Mouse (Mus musculus): Measurements from ENCODE around the gene Asxl1. TPM values are rescaled to one million over a fixed set of nuclear protein-coding genes. Genes with fewer than 3 reads are reported as not detected.
A peak's percentile ranks its signal among the peaks of the same experiment; 100 is the strongest.

Asxl1 gene
- total and polyA plus RNA-seq, 2 experiments from 2014 or later: 12.8 to 26.7 TPM

DNA sequence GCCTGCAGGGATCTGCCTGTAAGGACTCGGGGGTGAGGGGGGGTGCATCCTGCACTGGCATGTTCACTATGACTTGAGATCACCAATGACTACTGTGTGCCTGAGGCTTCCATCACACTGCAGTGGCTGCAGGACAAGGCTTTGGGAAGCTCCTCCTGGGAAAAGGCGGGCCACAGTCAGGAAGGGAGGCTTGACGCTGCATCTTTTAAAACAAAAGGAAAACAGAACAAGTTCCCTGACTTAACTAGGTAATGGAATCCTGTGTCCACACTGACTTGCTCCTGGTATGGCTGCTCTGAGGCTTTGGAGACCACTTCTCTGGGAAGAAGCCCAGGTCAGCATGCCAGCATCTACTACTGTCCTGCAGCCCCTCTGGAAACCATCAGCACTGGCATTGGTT is 63.3 kb downstream of the Asxl1 start:
- Histone ChIP-seq H3K27me3 (ENCODE audit: insufficient read depth, low read length) (no peaks in the 10 kb centered on the region), H3K9ac (replicated peaks; ENCODE audit: low read length) (no peak overlapping the region), H3K4me3 (ENCODE audit: low read length) (no peak overlapping the region), H3K9me3 (ENCODE audit: low read length) (no peaks in the 10 kb centered on the region), H3K4me2 (ENCODE audit: low read depth, low read length) (no peak overlapping the region), H3K4me1 (ENCODE audit: insufficient read depth, low read length) (no peaks in the 10 kb centered on the region), H3K27ac (no peak overlapping the region), H3K36me3 (ENCODE audit: insufficient read depth, low read length) (peaks cover 55% of the 10 kb centered on the region)
- no peak for ATAC-seq
- 72% methylated on average over 3 of the region's 3 CpGs for WGBS
- no peak for DNase-seq (ENCODE audit: low spot score)
- TF ChIP-seq CTCF (IDR thresholded peaks at IDR 0.05; ENCODE audit: low read depth): no peak

DNA sequence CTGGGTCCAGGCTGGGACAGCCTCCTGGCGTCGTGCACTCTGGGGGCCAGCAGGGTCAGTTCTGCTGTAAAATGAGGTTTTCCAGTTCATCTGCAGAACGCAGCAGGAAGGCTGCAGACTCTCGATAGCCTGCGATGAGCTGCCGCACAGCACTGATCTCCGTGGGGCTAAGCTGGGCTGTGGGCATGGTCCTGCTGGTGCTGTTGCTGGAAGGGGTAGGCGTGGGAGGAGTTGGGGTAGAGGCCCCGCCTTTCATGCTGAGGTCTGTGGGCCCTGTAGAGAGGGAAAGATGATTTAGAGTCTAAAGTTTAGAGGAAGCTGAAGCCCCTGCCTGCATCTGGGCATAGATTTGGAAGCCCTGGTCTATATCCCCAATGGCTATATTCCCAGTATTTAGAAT is 65.9 kb downstream of the Asxl1 start:
- DNase-seq (ENCODE audit: low spot score): no peak
- ATAC-seq: no peak
- Histone ChIP-seq H3K4me3 (ENCODE audit: low read length) (no peak overlapping the region), H3K4me1 (ENCODE audit: insufficient read depth, low read length) (no peaks in the 10 kb centered on the region), H3K36me3 (ENCODE audit: insufficient read depth, low read length) (peaks cover 77% of the 10 kb centered on the region), H3K27ac (no peak overlapping the region), H3K27me3 (ENCODE audit: insufficient read depth, low read length) (no peaks in the 10 kb centered on the region), H3K9me3 (ENCODE audit: low read length) (no peaks in the 10 kb centered on the region), H3K9ac (replicated peaks; ENCODE audit: low read length) (no peak overlapping the region), H3K4me2 (ENCODE audit: low read depth, low read length) (no peak overlapping the region)
- 48% methylated on average over 9 of the region's 9 CpGs for WGBS
- TF ChIP-seq CTCF (IDR thresholded peaks at IDR 0.05; ENCODE audit: low read depth): no peak

GRCm38 (mm10) chr2:153412563-153412962 is 66.9 kb downstream of the Asxl1 start:
- Histone ChIP-seq H3K36me3 (ENCODE audit: insufficient read depth, low read length) (peaks cover 83% of the 10 kb centered on the region), H3K27me3 (ENCODE audit: insufficient read depth, low read length) (no peaks in the 10 kb centered on the region), H3K9ac (replicated peaks; ENCODE audit: low read length) (no peak overlapping the region), H3K27ac (no peak overlapping the region), H3K4me2 (ENCODE audit: low read depth, low read length) (no peak overlapping the region), H3K9me3 (ENCODE audit: low read length) (no peaks in the 10 kb centered on the region), H3K4me3 (ENCODE audit: low read length) (no peak overlapping the region), H3K4me1 (ENCODE audit: insufficient read depth, low read length) (no peaks in the 10 kb centered on the region)
- DNase-seq (ENCODE audit: low spot score): no peak
- 59% methylated on average over 6 of the region's 6 CpGs for WGBS
- peak; percentile 44 for TF ChIP-seq CTCF (IDR thresholded peaks at IDR 0.05; ENCODE audit: low read depth)
- ATAC-seq: no peak

- Histone ChIP-seq H3K4me2 (ENCODE audit: low read depth, low read length) (no peak overlapping the region), H3K27me3 (ENCODE audit: insufficient read depth, low read length) (no peaks in the 10 kb centered on the region), H3K4me1 (ENCODE audit: insufficient read depth, low read length) (no peaks in the 10 kb centered on the region), H3K9ac (replicated peaks; ENCODE audit: low read length) (no peak overlapping the region), H3K27ac (no peak overlapping the region), H3K4me3 (ENCODE audit: low read length) (no peak overlapping the region), H3K36me3 (ENCODE audit: insufficient read depth, low read length) (peaks cover 82% of the 10 kb centered on the region), H3K9me3 (ENCODE audit: low read length) (no peaks in the 10 kb centered on the region)
- 33% methylated on average over 2 of the region's 2 CpGs for WGBS
- 0 out of 2 replicates have a peak, but pooled peaks have one; percentile 39 for ATAC-seq
- peak; percentile 61 for TF ChIP-seq CTCF (IDR thresholded peaks at IDR 0.05; ENCODE audit: low read depth)
- peak; percentile 53 for DNase-seq (ENCODE audit: low spot score)
Measured at GRCm38 (mm10) chr2:153414607-153415006, 69.0 kb downstream of the Asxl1 start.

DNA sequence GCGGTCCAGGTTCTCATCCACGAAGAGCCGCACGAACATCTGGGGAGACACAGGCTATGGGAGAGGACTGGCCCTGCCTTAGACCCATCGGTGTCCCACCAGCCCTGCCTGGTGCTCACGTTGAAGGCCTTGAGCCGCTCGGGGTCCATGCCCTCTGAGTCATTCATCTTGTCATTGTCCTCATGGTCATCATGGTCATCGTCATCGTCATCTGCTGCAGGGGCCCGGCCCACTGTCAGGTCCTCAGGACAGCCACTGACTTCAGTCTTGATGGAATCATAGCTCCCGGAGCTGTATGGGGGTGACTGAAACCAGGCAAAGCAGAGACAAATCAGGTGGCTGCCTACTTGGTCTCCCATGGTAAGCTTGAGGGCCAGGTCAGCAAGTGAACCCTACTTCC is 72.2 kb downstream of the Asxl1 start:
- ATAC-seq: no peak
- 96% methylated on average over 12 of the region's 12 CpGs for WGBS
- TF ChIP-seq CTCF (IDR thresholded peaks at IDR 0.05; ENCODE audit: low read depth): no peak

GRCm38 (mm10) chr2:153418381-153418780 is 72.8 kb downstream of the Asxl1 start:
- DNase-seq (ENCODE audit: low spot score): no peak

More for the DNA sequence above, 72.2 kb downstream of the Asxl1 start:
- H3K27ac ChIP-seq: no peak overlapping the region
- H3K9me3 ChIP-seq (ENCODE audit: low read length): no peaks in the 10 kb centered on the region
- H3K4me2 ChIP-seq (ENCODE audit: low read depth, low read length): no peak overlapping the region
- no peak overlapping the region for H3K4me3 ChIP-seq (ENCODE audit: low read length)
- H3K4me1 ChIP-seq (ENCODE audit: insufficient read depth, low read length): peaks cover 7% of the 10 kb centered on the region
- no peak for DNase-seq (ENCODE audit: low spot score)
- H3K36me3 ChIP-seq (ENCODE audit: insufficient read depth, low read length): peaks cover 63% of the 10 kb centered on the region
- H3K27me3 ChIP-seq (ENCODE audit: insufficient read depth, low read length): no peaks in the 10 kb centered on the region
- H3K9ac ChIP-seq (replicated peaks; ENCODE audit: low read length): no peak overlapping the region

DNA sequence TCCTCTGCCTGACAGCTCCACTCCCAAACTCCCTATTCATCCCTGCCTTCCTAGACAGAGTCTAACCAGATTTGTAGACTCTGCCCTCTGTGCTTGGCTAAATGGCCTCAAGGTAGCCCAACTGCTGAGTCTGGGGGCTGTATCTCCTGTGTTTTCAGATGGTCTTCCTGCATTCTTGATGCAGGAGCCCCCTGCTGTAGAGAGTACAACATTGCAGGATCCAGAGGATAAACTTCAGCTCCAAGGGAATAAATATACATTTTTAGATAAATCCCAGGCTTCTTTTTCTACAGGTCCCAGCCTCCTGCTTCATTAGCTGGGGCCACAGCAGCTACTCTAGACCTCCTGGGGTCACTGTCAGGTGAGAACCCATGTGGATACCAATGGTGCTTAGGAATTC is 75.6 kb downstream of the Asxl1 start:
- DNase-seq (ENCODE audit: low spot score) (peak; percentile 58), ATAC-seq (no peak)
- TF ChIP-seq CTCF (IDR thresholded peaks at IDR 0.05; ENCODE audit: low read depth): peak; percentile 60
- H3K4me2 ChIP-seq (ENCODE audit: low read depth, low read length): no peak overlapping the region
- H3K4me1 ChIP-seq (ENCODE audit: insufficient read depth, low read length): peaks cover 10% of the 10 kb centered on the region
- no peak overlapping the region for H3K4me3 ChIP-seq (ENCODE audit: low read length)
- peaks cover 32% of the 10 kb centered on the region; the same call in 1 of the 2 replicates for H3K36me3 ChIP-seq (ENCODE audit: insufficient read depth, low read length)
- no peak overlapping the region for H3K9ac ChIP-seq (replicated peaks; ENCODE audit: low read length)
- H3K27me3 ChIP-seq (ENCODE audit: insufficient read depth, low read length): no peaks in the 10 kb centered on the region
- no peak overlapping the region for H3K27ac ChIP-seq
- no peaks in the 10 kb centered on the region for H3K9me3 ChIP-seq (ENCODE audit: low read length)

More at GRCm38 (mm10) chr2:153418381-153418780, 72.8 kb downstream of the Asxl1 start:
- peaks cover 10% of the 10 kb centered on the region for H3K4me1 ChIP-seq (ENCODE audit: insufficient read depth, low read length)
- no peak overlapping the region for H3K4me2 ChIP-seq (ENCODE audit: low read depth, low read length)
- H3K36me3 ChIP-seq (ENCODE audit: insufficient read depth, low read length): peaks cover 59% of the 10 kb centered on the region
- no peak overlapping the region for H3K27ac ChIP-seq
- no peak overlapping the region for H3K9ac ChIP-seq (replicated peaks; ENCODE audit: low read length)
- 62% methylated on average over 1 of the region's 1 CpGs for WGBS
- H3K4me3 ChIP-seq (ENCODE audit: low read length): no peak overlapping the region
- no peak for TF ChIP-seq CTCF (IDR thresholded peaks at IDR 0.05; ENCODE audit: low read depth)
- ATAC-seq: no peak
- H3K27me3 ChIP-seq (ENCODE audit: insufficient read depth, low read length): no peaks in the 10 kb centered on the region
- no peaks in the 10 kb centered on the region for H3K9me3 ChIP-seq (ENCODE audit: low read length)
